Mouse (Mus musculus) R1 (cell line): ENCODE results near the gene Nid1.
"Not testable (repeated sequence)": the region's sequence is repeated elsewhere in the genome, so short reads cannot be mapped to it uniquely, and the experiment has no call there.

Experiments used
- DNase-seq: peaks from one replicate; pipeline ENCODE4 v3.0.0-alpha.2; 2018; ENCODE audit warnings: low read depth, low spot score

Gene Nid1

DNA sequence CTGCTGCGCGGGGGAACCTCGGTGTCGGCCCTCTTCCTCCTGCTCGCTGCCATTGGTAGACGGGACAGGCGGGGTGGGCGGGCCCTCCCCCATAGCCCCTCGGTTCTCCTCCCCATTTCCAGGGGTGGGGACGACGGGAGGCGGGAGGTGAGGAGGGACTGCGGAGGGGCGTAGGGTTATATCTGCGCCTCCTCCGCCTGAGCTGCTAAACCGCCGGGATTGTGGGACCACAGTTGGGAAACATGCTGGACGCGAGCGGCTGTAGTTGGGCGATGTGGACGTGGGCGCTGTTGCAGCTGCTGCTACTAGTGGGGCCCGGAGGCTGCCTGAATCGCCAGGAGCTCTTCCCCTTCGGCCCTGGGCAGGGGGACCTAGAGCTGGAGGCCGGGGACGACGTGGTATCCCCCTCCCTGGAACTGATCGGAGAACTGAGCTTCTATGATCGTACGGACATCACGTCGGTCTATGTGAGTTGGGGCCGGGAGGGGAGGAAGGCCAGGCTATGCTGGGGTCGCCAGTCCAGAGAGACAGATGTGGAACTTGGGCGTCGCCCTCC is at the start of gene Nid1:
TSS of gene Nid1 (plus strand) at position 92 of the 556 bp plus-strand sequence.
- DNase-seq, result peak; percentile 72

DNA sequence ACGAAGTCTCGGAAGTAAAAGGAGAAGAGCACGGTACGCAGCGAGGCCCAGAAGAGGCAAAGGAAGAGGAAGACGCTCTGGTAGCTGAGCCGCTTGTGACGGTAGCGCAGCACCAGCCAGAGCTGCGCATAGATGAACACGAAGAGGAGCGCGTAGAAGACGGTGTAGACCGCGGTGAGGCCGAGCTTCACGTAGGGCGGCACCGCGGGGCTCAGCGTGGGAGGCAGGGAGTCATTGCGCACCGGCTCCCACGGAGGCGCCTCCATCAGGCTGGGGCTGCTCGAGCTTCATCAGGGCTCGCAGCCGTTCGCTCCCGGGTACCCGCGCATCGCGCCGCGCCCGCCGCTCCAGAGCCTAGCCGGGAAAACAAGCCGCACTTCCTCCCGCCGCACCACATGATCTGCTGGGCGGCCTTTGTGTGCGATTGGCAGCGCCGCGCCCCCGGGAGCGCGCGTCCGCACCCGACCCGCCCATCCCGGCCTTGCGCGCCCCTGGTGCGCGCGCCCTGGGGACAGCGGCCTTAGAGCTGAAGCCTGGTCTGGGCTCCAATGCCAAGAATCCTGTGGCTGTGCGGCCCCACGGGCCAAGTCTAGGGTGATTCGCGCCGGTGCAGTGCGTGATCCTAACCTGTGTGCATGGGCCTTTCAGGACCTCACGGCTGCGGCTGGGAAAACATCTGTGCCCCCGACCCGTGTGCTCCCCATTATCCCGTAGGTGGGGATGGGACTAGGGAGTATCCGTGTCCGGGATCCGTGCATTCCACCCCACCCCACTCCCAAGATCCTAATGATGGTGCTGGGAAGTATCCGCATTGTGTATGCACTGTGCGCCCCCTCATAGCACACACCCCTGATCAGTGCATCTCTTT is 43.9 kb upstream of the Nid1 start, which contains the start of gene Gpr137b:
TSS of gene Gpr137b (minus strand) at position 787 of the 868 bp plus-strand sequence.
- DNase-seq, result peak; percentile 46

DNA sequence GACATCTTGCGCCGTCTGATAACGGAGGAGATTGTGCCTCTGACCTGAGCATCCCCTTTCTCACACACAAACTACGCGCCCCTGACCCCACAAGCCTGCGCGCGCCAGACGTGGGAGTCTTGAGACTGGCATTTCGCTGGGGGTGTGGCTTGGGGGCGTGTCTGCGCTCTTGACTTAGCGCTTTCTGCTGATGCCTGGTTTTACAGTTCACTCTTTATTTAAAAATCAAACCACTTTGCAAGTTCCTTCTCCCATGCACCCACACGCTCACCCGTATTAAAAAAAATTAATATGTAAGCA is 43.3 kb upstream of the Nid1 start:
- peak; percentile 67 for DNase-seq

DNA sequence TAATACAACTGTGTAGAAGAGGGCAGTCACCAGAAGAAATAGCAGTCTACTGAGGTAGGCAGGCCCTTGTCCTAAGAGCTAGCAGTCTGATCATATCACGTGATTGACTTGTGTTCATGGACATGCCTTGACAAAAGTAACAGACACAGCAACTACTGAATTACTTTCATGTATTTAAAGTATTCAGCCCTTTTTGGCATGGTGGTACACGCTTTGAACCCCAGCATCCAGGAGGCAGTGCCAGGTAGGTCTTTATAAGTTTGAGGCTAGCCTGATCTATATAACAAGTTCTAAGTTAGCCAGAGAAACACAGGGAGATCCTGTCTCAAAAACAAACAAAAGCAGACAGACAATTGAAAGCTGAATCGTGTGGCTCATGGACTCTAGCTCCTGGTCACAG is 36.5 kb upstream of the Nid1 start:
- not testable (repeated sequence) for DNase-seq

DNA sequence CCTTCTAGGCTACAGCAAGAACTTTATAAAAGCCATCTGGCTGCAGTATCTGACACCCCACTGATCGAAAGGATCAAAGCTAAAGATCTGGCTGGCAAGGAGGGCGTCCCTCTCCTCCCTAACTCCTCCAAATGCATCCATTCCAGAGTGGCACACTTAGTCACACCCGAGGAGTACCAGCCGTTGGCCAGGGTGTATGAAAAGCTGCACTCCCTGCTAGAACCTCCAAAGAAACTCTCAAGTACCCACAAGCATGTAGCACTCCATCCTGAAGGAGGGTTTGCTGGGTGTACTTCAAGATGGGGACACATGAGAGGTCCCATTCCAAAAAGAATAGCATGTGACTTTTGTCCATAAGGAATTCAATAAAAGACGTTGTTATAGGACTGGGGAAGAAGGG is 34.5 kb upstream of the Nid1 start:
- not testable (repeated sequence) for DNase-seq

DNA sequence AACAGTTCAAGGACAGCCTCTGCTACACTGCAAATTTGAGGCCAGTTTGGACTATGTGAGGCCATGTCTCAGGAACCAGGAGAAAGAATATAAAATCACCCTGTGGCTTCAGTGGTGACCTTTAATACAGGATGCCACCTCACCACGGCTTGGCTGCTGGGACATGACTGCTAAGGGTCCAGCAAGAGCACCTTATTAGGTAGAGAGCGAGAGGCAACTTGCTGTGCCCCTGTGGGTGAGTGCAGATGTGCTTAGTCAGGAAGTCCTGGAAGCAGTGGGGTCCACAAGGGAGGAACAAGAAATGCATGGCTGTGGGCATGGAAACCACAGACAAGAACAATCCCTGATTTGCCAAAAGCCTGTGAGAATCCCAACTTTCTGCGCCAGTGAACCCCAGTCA is 34.0 kb upstream of the Nid1 start:
- DNase-seq, result not testable (repeated sequence)

DNA sequence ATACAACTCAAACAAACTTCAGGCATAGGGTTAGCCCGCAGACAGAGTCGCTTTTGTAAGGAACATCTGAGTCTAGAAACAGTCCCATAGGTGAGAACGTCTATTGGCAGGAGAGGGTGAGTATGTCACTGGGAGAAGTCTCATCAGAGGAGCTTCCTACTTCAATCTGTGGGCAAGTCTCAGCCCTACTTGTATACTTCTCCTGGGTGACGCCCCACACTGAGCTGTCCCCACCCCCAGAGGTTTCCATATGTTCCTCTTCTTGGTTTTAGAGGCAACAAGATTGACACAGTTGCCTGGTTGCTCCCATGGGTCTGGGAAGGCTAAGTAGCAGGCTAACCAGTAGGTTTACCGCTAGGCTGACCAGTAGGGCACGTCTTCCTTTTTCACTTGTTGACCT is 33.5 kb upstream of the Nid1 start:
- not testable (repeated sequence) for DNase-seq

DNA sequence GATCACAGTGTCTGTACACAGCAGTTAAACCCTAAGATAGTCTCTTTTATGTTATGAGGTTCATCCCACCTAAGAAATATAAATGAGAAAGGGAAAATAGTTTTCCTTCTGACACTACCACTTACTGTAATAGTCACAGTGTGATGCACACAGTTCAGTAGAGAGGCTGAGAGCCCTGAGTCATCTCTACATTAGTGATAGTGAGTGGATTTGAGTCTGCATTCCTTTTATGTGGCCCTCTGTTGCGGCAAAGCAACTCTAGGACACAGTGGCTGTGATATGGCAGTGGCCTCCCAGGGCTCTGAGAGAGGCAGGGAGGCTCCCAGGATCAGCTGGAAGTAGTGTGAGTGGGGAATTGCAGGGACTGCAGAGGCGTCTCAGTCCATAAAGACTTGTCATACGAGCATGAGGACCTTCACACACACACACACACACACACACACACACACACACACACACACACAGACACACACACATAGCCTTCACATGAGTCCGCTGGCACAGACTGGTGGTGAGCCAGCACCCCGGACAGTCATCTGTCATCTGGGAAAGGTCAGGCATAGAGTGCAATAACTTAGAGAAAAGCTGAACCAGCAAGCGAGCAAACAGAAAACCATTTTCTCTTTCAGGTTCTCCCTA is 32.7 kb upstream of the Nid1 start:
- not testable (repeated sequence) for DNase-seq

DNA sequence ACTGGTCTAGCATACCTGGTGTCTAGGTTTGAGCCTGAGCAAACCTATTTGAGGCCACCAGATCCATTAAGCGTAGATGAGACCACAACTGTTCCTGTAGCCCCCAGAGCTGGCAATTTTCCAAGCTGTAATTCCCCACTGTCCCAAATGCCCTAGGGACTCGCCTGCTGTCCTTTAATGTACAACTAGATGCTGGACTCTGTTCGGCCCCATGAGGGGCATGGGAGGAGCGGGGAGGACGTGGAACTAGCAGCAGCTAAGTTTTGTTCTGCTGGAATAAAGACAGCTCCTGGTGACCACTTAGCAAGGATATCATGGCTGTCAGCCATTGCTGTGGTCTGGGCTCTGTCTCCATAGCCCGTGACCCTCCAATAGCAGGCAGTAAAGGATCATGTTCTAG is 31.8 kb upstream of the Nid1 start:
- not testable (repeated sequence) for DNase-seq

DNA sequence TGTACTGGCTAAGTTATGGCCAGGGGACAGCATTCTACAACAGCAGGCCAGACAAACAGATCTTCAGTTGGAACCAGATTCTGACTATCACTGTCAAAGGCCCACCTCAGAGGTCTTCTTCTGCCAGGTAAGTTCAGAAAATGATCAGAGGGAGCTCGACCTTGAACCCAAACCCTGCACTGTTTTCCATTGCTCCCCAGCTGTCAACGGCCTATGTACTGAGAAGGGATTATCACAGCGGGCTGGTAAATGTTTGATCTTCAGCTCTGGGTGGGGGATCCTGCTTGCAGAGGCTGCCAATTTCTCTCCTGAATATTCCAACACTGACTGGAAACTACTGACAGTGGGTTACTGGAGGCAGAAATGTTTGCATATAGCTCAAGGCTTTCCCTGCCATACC is 23.1 kb upstream of the Nid1 start:
- DNase-seq, result peak; percentile 37

DNA sequence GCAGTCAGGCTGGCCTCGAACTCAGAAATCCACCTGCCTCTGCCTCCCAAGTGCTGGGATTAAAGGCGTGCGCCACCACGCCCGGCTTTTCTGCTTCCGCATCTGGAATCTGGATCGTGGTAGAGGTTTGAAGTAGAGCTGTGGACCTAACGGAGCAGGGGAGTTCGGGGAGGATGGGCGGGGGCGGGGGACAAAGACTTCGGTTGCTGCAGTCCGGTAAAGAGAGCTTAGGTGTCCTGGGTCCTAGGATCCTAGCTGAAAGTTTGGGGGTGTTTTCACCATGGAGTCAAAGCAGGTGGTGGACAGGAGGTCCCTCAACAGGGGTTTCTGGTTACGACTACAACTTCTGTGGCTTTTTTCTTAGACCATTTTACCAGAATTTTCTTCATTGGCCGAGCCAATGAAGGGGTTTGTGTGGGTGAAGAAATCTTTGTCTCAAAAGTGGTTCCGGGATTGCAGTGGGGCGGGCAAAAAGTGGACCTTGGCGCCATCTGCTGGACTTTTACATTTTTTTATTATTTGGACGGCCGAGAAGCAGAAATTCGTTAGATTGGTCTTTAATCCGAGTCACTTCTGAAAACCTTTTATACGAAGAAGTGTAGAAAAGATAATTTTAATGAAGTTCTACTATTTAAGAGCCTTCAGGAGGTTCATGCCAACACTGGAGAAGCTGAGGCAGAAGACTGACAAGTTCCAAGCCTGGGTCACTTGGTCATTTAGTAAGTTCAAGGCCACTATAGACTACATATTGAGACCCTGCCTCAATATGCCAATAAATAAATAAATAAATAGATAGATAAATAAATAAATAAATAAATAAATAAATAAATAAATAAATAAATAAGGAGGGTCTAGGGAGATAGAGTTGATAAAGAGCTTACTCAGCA is 22.0 kb upstream of the Nid1 start:
- DNase-seq, result peak; percentile 64

DNA sequence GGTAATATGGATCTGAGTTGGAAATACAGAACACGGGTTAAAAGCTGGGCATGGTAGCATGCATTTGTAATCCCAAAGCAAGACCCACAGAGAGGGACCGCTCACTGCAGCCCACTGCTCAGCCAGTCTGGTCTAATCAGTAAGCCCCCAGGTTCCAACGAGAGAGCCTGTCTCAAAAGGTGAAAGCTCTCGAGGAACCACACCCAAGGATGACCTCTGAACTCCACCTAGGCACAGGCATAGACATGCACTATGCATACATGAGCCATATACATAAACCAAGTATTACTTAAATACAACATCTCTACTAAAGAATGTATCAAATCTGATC is 21.4 kb upstream of the Nid1 start:
- not testable (repeated sequence) for DNase-seq

DNA sequence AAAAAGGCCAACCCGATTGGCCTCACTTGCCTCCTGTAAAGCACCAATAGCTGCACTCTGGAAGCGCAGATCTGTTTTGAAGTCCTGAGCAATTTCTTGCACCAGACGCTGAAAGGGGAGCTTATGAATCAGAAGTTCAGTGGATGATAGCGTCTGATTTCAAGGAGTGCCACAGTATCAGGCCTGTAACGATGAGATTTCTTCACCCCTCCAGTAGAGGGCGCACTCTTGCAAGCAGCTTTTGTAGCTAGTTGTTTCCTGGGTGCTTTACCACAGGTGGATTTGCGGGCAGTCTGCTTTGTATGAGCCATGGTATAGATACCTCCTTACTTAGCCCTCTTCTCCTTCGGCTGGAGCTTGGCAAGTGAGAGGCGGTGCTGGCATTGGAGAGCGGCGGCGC is 18.5 kb upstream of the Nid1 start:
- DNase-seq, result not testable (repeated sequence)

DNA sequence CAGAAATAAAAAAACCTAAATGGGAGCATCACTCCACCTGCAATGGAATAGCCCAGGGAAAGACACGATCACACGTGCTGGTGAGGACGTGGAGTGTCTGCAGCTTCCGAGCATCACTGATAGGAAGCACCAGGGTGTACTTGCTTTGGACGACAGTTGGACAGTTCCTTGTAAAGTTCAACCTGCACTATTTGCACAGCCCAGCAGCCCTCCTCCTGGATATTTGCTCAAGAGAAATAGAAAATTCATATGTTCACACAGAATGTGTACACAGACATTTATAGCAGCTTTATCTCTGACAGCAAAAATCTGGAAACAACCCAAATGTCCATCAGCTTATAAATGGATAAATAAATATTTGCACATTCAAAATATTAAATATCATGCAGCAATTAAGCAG is 14.1 kb upstream of the Nid1 start:
- not testable (repeated sequence) for DNase-seq

DNA sequence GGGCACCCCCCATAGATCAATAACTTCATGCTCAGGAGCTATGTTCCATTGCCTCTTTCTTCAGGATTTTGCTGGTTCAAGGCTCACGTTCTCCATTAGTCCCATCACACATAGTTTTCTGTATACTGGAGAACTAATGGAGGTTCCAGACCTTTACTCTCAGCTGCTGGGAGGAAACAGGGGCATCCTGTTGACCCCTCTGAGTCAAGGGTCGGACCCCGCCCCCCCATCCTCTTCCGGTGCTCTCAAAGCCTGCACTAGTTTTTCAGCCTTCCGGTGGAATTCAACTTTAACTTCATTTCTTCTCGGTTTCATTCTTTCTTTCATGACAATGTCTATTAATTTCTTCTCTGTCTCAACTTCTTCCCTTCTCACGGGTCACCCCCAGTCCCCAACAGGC is 1.2 kb upstream of the Nid1 start:
- DNase-seq, result not testable (repeated sequence)

DNA sequence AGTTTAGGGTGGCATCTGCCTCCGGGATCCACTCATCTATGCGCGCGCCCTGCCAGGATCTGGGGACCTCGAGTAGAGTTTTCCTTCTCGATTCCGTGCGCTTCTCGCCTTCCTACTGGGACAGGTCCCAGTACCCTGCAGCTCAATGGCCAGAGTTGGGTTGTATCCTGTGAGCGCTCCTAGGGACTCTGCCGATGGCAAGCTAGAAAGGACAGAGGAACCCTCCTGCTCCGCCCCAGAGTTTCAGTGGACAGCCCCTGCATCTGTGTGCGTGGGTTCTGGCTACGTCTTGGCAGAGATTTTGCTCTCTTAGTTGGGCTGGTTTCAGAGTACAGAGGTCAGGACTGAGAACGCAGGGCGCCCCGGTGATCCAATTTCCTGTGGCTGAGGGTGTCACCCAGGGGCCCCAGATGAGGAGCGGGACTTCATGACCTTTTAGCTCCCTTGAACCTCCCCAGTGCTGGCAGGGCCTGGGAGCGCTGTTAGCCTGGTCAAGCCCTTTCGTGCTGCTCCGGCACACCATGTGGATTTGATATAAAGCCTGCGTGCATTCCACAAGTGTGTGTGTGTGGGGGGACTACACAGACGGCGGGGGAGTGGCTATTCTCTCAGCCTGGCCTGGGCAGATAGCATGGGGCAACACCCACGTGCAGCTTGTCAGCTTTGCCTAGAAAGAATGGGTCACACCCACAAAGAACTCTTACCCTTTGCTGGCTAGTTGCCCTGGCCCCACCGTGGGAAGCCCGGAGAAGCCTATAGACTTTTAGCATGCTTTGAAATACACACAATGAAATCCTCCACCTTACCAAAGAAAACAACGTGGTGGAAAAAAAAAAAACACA is 982 bp downstream of the Nid1 start:
- not testable (repeated sequence) for DNase-seq

DNA sequence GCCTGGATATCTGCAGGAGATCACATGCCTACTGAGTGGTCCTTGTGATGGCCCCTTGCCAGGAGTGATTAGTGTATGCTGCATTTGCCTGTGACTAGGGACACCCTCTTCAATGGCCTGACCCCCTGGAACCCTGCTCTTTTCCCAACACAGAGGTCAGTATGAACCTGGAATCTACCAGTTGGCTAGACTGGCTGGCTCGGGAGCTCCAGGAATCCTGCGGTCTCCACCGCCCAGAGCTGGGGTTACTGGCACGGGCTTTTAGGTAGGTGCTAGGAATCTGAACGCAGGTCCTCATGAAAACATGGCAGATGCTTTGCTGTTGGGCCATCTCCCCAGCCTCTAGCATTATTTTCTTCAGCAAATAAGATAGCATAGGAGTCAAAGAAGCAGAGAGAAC is 8.2 kb downstream of the Nid1 start:
- DNase-seq, result not testable (repeated sequence)

DNA sequence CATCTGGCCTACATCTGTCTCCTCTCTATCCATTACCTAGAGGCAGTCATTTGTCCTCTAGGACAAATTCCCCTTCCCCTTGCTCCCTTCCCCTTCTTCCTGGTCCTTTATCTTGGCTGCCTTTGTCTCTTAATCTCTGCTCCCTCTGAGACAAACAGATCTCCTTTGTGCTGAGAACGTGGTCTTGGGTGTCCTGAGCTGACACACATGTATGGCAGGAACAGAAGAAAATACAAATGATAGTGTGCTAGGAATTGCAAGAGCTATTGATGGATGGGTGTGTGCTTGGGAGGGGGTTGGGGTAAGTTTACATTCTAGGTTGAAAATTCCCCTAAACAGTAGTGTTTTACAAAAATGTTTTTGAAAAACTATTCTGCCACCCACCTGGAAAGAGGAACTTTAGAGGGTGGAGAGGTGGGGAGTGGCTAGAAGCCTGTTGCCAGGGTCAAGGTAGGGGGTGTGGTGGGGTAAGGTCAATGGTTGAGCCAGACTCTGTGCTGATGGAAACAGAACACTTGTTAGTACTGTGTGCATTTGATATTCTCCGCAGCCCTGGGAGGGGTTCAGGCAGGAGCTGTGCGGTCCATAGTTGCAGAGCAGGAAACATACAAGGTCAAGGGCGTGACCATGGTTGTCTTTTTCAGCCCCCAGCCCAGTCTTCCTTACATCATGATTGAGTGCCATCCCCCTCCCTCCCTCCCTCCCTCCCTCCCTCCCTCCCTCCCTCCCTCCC is 9.5 kb downstream of the Nid1 start:
- DNase-seq, result peak; percentile 93

DNA sequence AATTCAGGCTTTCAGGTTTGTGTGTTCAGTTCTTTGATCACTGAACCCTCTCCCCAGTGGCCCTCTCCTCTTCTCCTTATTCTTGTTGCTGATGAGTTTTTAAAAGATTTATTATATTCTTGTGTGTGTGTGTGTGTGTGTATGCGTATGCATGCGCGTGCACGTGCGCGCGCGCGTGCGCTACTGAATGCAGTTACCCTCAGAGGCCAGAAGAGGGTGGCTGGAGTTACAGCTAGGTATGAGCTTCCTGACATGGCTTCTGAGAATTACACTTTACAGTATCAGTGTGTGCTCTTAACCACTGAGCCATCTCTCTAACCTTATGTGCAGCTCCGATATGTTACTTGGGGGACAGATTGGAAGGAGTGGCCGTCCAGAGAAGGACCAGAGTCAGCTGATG is 12.6 kb downstream of the Nid1 start:
- DNase-seq, result peak; percentile 74

DNA sequence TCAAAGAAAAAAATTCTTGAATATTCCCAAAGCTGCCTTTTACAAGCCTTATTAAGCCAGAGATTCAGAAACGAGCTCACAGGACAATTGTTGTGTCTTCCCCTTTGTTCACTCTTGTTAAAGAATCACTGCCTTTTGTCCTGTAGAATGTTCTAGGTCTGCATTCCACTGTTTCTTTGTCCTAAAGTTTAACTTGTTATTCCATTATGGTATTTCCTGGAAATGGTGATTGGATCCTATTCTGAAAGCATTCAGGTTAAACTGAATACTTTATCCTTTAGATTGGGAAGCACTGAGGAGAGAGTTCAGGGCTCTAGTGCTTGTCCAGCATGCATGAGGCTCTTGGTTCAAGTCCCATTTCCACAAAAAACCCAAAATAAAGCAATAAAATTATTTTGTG is 13.6 kb downstream of the Nid1 start:
- DNase-seq, result peak; percentile 86
